Mouse (Mus musculus) liver, adult 2 months (tissue): ENCODE data around the gene Fbrs.

ENCODE experiments used
- CTCF ChIP-seq: fragments of 200-500 bp; IDR thresholded peaks from 2 replicates; pipeline ENCODE4 v1.5.1; 2011; ENCODE audit warnings: low read depth, low read length, control low read depth
- POLR2A ChIP-seq: fragments of 200-500 bp; IDR thresholded peaks from 2 replicates; pipeline ENCODE4 v1.6.1; 2011; ENCODE audit warnings: low read length, control low read depth; ENCODE audit not compliant: insufficient read depth; ENCODE audit errors: extremely low read depth

GRCm38 (mm10) chr7:127497382-127497781 is 18.4 kb downstream of the Fbrs start:
- no peak for TF ChIP-seq CTCF
- TF ChIP-seq POLR2A = no peak
